8 mouse cellular contexts compared by ENCODE assay signal in the genomic region with DNA sequence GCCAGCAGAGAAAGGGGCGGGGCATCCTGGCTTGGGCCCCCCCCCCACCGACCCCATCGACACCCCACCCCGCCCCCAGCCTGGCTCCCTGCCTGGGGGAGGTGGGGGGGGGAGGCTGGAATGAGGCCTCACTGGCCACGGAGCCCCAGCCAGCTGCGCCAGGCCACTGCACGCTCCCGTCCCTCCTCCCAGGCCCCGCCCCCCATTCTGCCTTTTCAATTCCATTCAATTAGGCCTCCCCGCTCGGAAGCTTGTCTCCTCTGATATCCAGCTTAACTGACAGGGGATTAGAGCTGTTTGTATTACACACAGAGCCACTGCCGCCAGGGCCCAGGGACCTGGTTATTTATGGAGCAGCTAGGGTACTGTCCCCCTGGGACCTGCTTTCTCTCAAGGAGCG. TPM values are rescaled to one million over a fixed set of nuclear protein-coding genes. Genes with fewer than 3 reads are reported as not detected.
DNase-seq lines count a peak whose midpoint lies in the region; ATAC-seq and TF ChIP-seq lines count a peak whose summit lies in the region.

No protein-coding gene starts in this region.

- H3K36me3 ChIP-seq in hindbrain, postnatal 0 days (ENCODE audit: insufficient read depth, low read length): no peaks in the 10 kb centered on the region

- peak overlapping the region; percentile 17; the same call in 1 of the 2 replicates for H3K4me3 ChIP-seq in hindbrain, postnatal 0 days (ENCODE audit: low read length)
- H3K4me3 ChIP-seq in left cerebral cortex, adult 2 months: no peak overlapping the region

- H3K9me3 ChIP-seq in hindbrain, postnatal 0 days (ENCODE audit: low read length): no peaks in the 10 kb centered on the region

- H3K27ac ChIP-seq in hindbrain, postnatal 0 days: peak overlapping the region; percentile 71; the same call in 1 of the 2 replicates
- H3K27ac ChIP-seq in left cerebral cortex, adult 2 months: peak overlapping the region; percentile 57

- ATAC-seq in hindbrain, postnatal 0 days: peak; percentile 85
- ATAC-seq in inflammation-experienced regulatory T-cells, adult 6 months: no peak

- peak; percentile 81 for DNase-seq in MN1 (ENCODE audit: low spot score)
- peak; percentile 56 for DNase-seq in brain, embryonic 18.5 days (ENCODE audit: low read depth, low spot score)
- DNase-seq in gastrocnemius, postnatal 10 days: peak; percentile 63
- DNase-seq in hindbrain, postnatal 0 days (ENCODE audit: low spot score): peak; percentile 91
- DNase-seq in left cerebral cortex, adult 2 months (ENCODE audit: extremely low spot score in 1 of 2, low spot score in 2 of 2): peak; percentile 32 to 48
- DNase-seq in lung, postnatal 36 days: peak; percentile 64
- DNase-seq in right cerebral cortex, postnatal 14 days: peak; percentile 49

- no peak for TF ChIP-seq CTCF in hindbrain, postnatal 0 days (IDR thresholded peaks at IDR 0.05; ENCODE audit: low read depth)
- TF ChIP-seq CTCF in left cerebral cortex, adult 2 months (IDR thresholded peaks at IDR 0.05): no peak

- peak overlapping the region; percentile 51 for H3K9ac ChIP-seq in hindbrain, postnatal 0 days (replicated peaks; ENCODE audit: low read length)

- H3K4me2 ChIP-seq in hindbrain, postnatal 0 days (ENCODE audit: low read depth, low read length): peak overlapping the region; percentile 50

- no peaks in the 10 kb centered on the region for H3K27me3 ChIP-seq in hindbrain, postnatal 0 days (ENCODE audit: insufficient read depth, low read length)

- peaks cover 6% of the 10 kb centered on the region; the same call in 1 of the 2 replicates for H3K4me1 ChIP-seq in hindbrain, postnatal 0 days (ENCODE audit: insufficient read depth, low read length)

- WGBS in hindbrain, postnatal 0 days: 0% methylated on average over 8 of the region's 13 CpGs

- intact Hi-C loops in left cerebral cortex, adult 2 months (cut with DNase I): no loop called here

RNA-seq across cellular contexts. Expression of gene Mvk, which starts 23.4 kb away (rescaled TPM):
- total RNA-seq in gastrocnemius, postnatal 10 days (2021): 10 to 100 TPM; 13.8 to 15.1 TPM
- total RNA-seq in hindbrain, postnatal 0 days (2014; rRNA removed): 143 and 146 TPM in 2 replicates
- polyA plus RNA-seq in hindbrain, postnatal 0 days (2015; fragmentation: Nextera tagmentation; extraction: Ambion mirVana): 69.8 and 71.9 TPM in 2 replicates
- 10 to 100 TPM; 26.1 to 30.8 TPM for total RNA-seq in left cerebral cortex, adult 2 months (2021)
- 10 to 100 TPM in 2 of 3 experiments, 1 to 10 TPM in 1; 9.6 to 13.8 (median 12.8) TPM for polyA plus RNA-seq in inflammation-experienced regulatory T-cells, adult 6 months (2017; shearing (Covaris generic))

RNA-seq across cellular contexts. Expression of gene Mmab, which starts 23.6 kb away (rescaled TPM):
- total RNA-seq in gastrocnemius, postnatal 10 days (2021): 10 to 100 TPM; 10.4 to 11.0 TPM
- 34.4 and 39.1 TPM in 2 replicates for total RNA-seq in hindbrain, postnatal 0 days (2014; rRNA removed)
- polyA plus RNA-seq in hindbrain, postnatal 0 days (2015; fragmentation: Nextera tagmentation; extraction: Ambion mirVana): 35.9 and 36.8 TPM in 2 replicates
- total RNA-seq in left cerebral cortex, adult 2 months (2021): 10 to 100 TPM; 17.0 to 21.3 TPM
- polyA plus RNA-seq in inflammation-experienced regulatory T-cells, adult 6 months (2017; shearing (Covaris generic)): 1 to 10 TPM; 4.2 to 5.9 (median 4.2) TPM

Comparison
In these comparisons a context has a peak if more than half of its experiments do, and no peak if none do; other contexts are left out.
1. DNase-seq: peak in every context shown above with its lines; median percentile 91 in hindbrain, postnatal 0 days; 81 in MN1; 64 in lung, postnatal 36 days; 63 in gastrocnemius, postnatal 10 days; 56 in brain, embryonic 18.5 days; 49 in right cerebral cortex, postnatal 14 days; 40 in left cerebral cortex, adult 2 months.